Mouse (Mus musculus) intestine, embryonic 14.5 days (tissue): Measurements from ENCODE around the gene Mindy1. TPM values are rescaled to one million over a fixed set of nuclear protein-coding genes. Genes with fewer than 3 reads are reported as not detected.

ENCODE experiments used
- ATAC-seq: fragments of 200-750 bp; cut with Nextera tagmentation; replicated peaks from 2 replicates; pipeline ENCODE4 v1.8.0; 2017; ENCODE audit warnings: low read depth, moderate number of reproducible peaks, moderate TSS enrichment, moderate library complexity; ENCODE audit not compliant: low FRiP score, low TSS enrichment
- DNase-seq: peaks from one replicate; pipeline ENCODE4 v3.0.0-alpha.2; 2018; ENCODE audit warnings: low spot score
- H3K27ac ChIP-seq: fragments of 300-500 bp; sonication (generic); 2 replicates; pipeline ENCODE4 v1.5.1; 2014; ENCODE audit warnings: low read depth, mild to moderate bottlenecking, control low read depth
- H3K27me3 ChIP-seq: fragments of 300-500 bp; sonication (generic); replicated peaks from 2 replicates; pipeline ENCODE4 v1.6.1; 2014; ENCODE audit warnings: low read length, control low read depth; ENCODE audit not compliant: control insufficient read depth, insufficient read depth
- H3K36me3 ChIP-seq: fragments of 300-500 bp; sonication (generic); 2 replicates; pipeline ENCODE4 v1.6.1; 2014; ENCODE audit warnings: low read length, control low read depth; ENCODE audit not compliant: control insufficient read depth, insufficient read depth
- H3K4me1 ChIP-seq: fragments of 300-500 bp; sonication (generic); replicated peaks from 2 replicates; pipeline ENCODE4 v1.6.1; 2014; ENCODE audit warnings: low read length, control low read depth, mixed read lengths; ENCODE audit not compliant: control insufficient read depth, insufficient read depth
- H3K4me2 ChIP-seq: fragments of 300-500 bp; sonication (generic); 2 replicates; pipeline ENCODE4 v1.6.1; 2014; ENCODE audit warnings: low read length
- H3K4me3 ChIP-seq: fragments of 300-500 bp; sonication (generic); 2 replicates; pipeline ENCODE4 v1.5.1; 2014; ENCODE audit warnings: low read depth, low read length, control low read depth, mixed read lengths
- H3K9ac ChIP-seq: fragments of 300-500 bp; sonication (generic); 2 replicates; pipeline ENCODE4 v1.6.1; 2014; ENCODE audit warnings: mild to moderate bottlenecking, low read length
- H3K9me3 ChIP-seq: fragments of 300-500 bp; sonication (generic); 2 replicates; pipeline ENCODE4 v1.6.1; 2016; ENCODE audit warnings: low read length, control low read depth; ENCODE audit not compliant: control insufficient read depth
- WGBS: fragments of 180-500 bp; shearing (Covaris S2); extraction: QIAGEN DNeasy Blood & Tissue Kit; methylation state at CpG from one replicate; pipeline ENCODE4 v1.1.7; 2014; 5-methylcytosine and 5-hydroxymethylcytosine counted together
- polyA plus RNA-seq: library from polyadenylated mRNA; unstranded; fragments of >200 nt; fragmentation: Nextera tagmentation; extraction: Ambion mirVana; gene quantifications from 2 replicates; pipeline ENCODE4 v1.2.1, GENCODE M21; 2014

Gene Mindy1
- polyA plus RNA-seq, 1 experiment from 2014 or later: 38.5 TPM

DNA sequence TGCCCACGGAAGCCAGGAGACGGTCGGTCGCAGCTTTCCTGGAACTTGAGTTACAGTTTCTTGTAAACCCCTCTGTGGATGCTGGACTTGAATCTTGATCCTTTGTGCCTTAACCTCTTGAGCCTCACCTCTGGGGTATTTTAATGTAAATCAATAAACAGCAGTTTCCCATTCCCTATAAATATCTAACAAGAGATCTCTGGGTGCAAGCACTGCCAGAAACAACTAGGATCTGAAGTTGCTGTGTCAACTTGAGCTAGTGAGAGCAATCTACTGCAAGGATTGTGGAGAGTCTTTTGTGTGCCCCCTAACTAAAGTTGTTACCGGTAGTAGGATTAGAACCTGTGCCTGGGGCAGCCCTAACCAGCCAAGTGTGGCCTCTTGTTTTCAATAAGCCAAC lies 4.2 kb downstream of the Mindy1 start:
- H3K9ac ChIP-seq: no peak overlapping the region
- WGBS: 94% methylated on average over 5 of the region's 5 CpGs
- peaks cover 23% of the 10 kb centered on the region; the same call in 1 of the 2 replicates for H3K4me1 ChIP-seq
- H3K4me2 ChIP-seq: no peak overlapping the region
- H3K36me3 ChIP-seq: peaks cover 17% of the 10 kb centered on the region
- H3K27ac ChIP-seq: no peak overlapping the region
- no peak overlapping the region for H3K4me3 ChIP-seq
- ATAC-seq (no peak), DNase-seq (no peak)
- H3K9me3 ChIP-seq: no peaks in the 10 kb centered on the region
- H3K27me3 ChIP-seq: no peaks in the 10 kb centered on the region

DNA sequence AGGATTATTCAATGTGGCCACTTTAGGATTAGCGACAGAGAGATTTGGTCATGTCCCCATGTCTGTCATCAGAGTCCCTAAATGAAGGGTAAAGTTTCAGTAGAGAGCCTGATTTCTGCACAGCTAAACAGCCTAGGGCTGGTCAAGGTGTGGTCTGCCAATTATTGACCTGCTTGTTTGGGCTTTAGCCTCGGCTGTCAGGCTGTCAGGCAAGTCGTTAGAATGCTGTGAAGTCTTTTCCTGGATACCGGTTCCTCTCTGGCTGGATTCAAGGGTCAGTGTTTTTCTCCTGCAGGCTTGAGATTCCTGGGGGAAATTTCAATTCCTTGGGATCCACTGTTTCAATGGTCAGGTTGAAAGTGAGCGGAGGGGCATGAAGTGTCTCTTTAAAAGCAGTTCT lies 4.9 kb downstream of the Mindy1 start:
- no peaks in the 10 kb centered on the region for H3K9me3 ChIP-seq
- H3K4me1 ChIP-seq: peaks cover 17% of the 10 kb centered on the region; the same call in 1 of the 2 replicates
- no peak overlapping the region for H3K4me3 ChIP-seq
- ATAC-seq (no peak), DNase-seq (no peak)
- peaks cover 17% of the 10 kb centered on the region for H3K36me3 ChIP-seq
- no peak overlapping the region for H3K27ac ChIP-seq
- 59% methylated on average over 5 of the region's 5 CpGs for WGBS
- no peaks in the 10 kb centered on the region for H3K27me3 ChIP-seq
- H3K4me2 ChIP-seq: no peak overlapping the region
- H3K9ac ChIP-seq: no peak overlapping the region

DNA sequence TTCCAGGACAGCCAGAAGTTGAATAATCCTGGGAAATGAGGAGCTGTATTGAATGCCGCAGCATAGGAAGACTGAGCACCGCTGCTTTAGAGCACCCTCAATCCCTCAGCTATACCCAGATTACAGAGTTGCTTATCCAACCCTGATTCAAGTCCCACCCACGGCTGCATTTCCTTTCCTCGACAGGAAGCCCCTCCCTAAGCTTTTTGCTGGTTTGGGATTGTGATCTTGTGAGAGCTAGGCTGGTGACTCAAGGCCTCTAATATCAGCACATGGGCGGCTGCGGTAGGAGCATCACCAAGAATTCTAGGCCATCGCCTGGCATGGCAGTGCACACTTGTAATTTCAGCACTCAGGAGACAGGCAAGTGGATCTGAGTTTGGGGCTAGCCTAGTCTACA lies 5.4 kb downstream of the Mindy1 start:
- Histone ChIP-seq H3K9me3 (no peaks in the 10 kb centered on the region), H3K4me1 (peaks cover 17% of the 10 kb centered on the region; the same call in 1 of the 2 replicates), H3K36me3 (peaks cover 17% of the 10 kb centered on the region), H3K27me3 (no peaks in the 10 kb centered on the region), H3K27ac (no peak overlapping the region), H3K4me2 (no peak overlapping the region), H3K9ac (no peak overlapping the region), H3K4me3 (no peak overlapping the region)
- ATAC-seq: no peak
- no peak for DNase-seq
- WGBS: 78% methylated on average over 7 of the region's 7 CpGs

DNA sequence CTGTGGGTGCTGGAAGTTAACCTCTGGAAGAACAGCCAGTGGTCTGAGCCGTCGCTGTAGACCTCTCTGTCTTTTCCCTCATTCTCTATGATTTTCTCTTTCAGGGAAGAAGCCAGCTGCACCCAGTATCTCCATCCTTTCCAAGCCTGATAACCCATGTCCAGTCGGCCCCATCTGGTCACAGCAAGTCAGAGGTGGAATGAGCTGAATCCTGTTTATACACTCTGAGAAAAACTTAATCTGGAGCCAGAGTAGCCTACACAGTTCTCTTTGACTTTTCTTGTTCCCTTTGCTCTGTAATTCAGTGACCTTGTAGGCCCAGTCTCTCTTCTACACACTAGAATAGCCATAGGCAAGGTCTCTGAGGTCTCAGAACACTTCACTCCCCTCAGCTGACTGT lies 6.4 kb downstream of the Mindy1 start:
- Histone ChIP-seq H3K36me3 (peaks cover 26% of the 10 kb centered on the region), H3K27me3 (no peaks in the 10 kb centered on the region), H3K9me3 (no peaks in the 10 kb centered on the region), H3K4me1 (peaks cover 15% of the 10 kb centered on the region; the same call in 1 of the 2 replicates), H3K4me3 (no peak overlapping the region), H3K4me2 (no peak overlapping the region), H3K27ac (no peak overlapping the region), H3K9ac (no peak overlapping the region)
- 91% methylated on average over 3 of the region's 3 CpGs for WGBS
- DNase-seq (no peak), ATAC-seq (no peak)

DNA sequence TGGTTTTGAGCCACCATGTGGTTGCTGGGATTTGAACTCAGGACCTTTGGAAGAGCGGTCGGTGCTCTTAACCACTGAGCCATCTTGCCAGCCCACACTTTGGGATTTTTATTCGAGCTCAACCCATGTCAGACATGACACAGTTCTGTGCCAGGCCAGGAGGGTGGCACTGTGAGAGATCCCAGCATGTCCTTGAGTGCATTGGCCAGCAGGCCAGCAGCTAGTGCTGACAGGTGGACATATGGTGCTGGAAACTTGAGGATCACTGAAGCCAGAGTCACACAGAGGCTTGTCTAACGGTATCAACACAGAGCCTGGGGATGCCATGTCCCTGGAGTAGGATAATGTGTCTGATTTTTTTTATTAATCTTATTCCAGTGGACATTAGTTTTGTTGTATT lies 8.3 kb downstream of the Mindy1 start:
- H3K4me1 ChIP-seq: peaks cover 7% of the 10 kb centered on the region; the same call in 1 of the 2 replicates
- WGBS: 89% methylated on average over 4 of the region's 4 CpGs
- no peak overlapping the region for H3K4me2 ChIP-seq
- H3K9me3 ChIP-seq: no peaks in the 10 kb centered on the region
- H3K27me3 ChIP-seq: no peaks in the 10 kb centered on the region
- peaks cover 44% of the 10 kb centered on the region for H3K36me3 ChIP-seq
- no peak overlapping the region for H3K9ac ChIP-seq
- ATAC-seq (no peak), DNase-seq (no peak)
- H3K27ac ChIP-seq: no peak overlapping the region
- no peak overlapping the region for H3K4me3 ChIP-seq

DNA sequence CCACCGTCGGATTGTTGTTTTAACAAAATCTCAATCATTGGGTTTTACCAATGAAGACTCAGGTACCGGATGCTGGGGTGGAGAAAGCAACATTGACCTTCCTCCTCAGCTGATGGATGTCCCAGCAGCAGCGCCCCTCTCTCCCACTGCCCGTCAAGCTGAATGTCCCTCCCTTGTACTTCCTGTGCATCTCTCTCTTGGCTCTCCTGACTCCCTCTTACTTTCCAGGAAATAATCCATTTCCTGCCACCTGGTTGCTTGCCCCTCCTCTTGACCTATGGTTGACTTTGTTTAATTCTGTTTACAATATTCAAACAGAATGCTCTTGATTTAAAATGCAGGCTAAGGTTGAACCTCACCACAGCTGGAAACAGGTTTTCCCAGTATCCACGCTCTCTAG lies 9.0 kb downstream of the Mindy1 start:
- Histone ChIP-seq H3K4me2 (no peak overlapping the region), H3K4me1 (0 out of 2 replicates have a peak, but pooled peaks cover 3% of the 10 kb centered on the region), H3K27me3 (no peaks in the 10 kb centered on the region), H3K9ac (no peak overlapping the region), H3K9me3 (no peaks in the 10 kb centered on the region), H3K4me3 (no peak overlapping the region), H3K36me3 (peaks cover 51% of the 10 kb centered on the region), H3K27ac (no peak overlapping the region)
- DNase-seq (no peak), ATAC-seq (no peak)
- WGBS: 58% methylated on average over 6 of the region's 6 CpGs

DNA sequence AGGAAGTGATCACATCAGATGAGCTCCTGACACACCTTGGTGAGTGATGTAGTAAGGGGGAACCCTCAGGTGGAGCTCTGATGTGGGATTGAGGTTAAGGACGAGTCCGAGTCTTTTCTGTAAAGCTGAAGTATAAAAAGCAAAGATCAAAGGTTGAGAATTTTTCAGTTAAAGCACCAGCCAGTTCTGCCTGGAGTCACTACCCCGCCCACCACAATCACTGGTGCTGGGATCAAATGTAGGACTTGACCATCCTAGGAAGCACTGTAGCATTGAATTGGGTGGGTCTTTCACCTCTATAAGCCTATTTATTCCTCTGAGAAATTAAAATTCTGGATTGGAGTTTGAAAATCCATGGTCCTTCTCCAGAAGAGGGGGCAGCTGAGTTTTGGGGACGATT lies 9.9 kb downstream of the Mindy1 start:
- Histone ChIP-seq H3K36me3 (peaks cover 56% of the 10 kb centered on the region), H3K4me1 (0 out of 2 replicates have a peak, but pooled peaks cover 3% of the 10 kb centered on the region), H3K4me3 (no peak overlapping the region), H3K4me2 (no peak overlapping the region), H3K27ac (no peak overlapping the region), H3K9me3 (no peaks in the 10 kb centered on the region), H3K27me3 (no peaks in the 10 kb centered on the region), H3K9ac (no peak overlapping the region)
- DNase-seq (no peak), ATAC-seq (no peak)
- WGBS: 80% methylated on average over 4 of the region's 4 CpGs

DNA sequence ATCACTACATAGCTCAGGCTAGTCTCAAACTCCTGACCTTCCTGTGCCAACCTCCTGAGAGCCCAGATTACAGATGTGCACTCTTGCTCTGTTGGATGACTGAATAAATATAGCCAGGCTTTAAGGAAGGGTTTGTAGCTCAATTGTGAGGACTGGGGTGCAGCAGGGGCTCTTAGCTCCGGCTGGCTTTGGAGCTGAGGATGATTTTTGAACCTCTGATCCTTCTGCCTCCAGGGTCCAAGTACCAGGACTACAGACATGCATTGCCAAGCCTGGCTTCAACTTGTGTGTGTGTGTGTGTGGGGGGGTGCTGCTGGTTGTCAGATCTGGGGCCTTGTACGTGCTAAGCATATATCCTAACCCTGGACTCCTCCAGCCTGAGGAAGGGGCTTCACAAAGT lies 11.8 kb downstream of the Mindy1 start:
- Histone ChIP-seq H3K4me1 (0 out of 2 replicates have a peak, but pooled peaks cover 3% of the 10 kb centered on the region), H3K4me2 (no peak overlapping the region), H3K9ac (no peak overlapping the region), H3K36me3 (peaks cover 49% of the 10 kb centered on the region), H3K27ac (no peak overlapping the region), H3K4me3 (no peak overlapping the region), H3K9me3 (no peaks in the 10 kb centered on the region), H3K27me3 (no peaks in the 10 kb centered on the region)
- WGBS: 88% methylated on average over 2 of the region's 2 CpGs
- no peak for ATAC-seq
- DNase-seq: no peak

DNA sequence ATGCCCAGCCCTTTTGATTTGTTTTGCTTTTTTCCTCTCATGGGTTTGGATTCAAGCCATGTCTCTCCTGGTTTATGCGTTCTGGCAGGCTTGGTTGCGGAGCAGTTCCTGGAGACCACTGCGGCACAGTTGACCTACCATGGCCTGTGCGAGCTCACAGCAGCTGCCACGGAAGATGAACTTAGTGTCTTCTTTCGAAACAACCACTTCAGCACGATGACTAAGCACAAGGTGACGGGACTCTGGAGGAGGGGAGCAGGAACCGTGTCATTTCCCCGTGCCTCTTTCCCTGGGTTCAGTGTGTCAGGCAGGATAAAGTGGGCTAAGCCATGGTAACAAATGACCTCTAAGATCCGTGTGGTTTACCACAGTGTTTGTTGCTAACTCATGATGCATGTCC lies 12.4 kb downstream of the Mindy1 start:
- 73% methylated on average over 11 of the region's 11 CpGs for WGBS
- Histone ChIP-seq H3K36me3 (peaks cover 43% of the 10 kb centered on the region), H3K4me1 (0 out of 2 replicates have a peak, but pooled peaks cover 3% of the 10 kb centered on the region), H3K27me3 (no peaks in the 10 kb centered on the region), H3K9me3 (no peaks in the 10 kb centered on the region), H3K4me3 (no peak overlapping the region), H3K9ac (no peak overlapping the region), H3K4me2 (no peak overlapping the region), H3K27ac (no peak overlapping the region)
- no peak for DNase-seq
- ATAC-seq: no peak
